Mouse (Mus musculus) CH12F3 (cell line): ENCODE results near the gene Csde1.

Experiments used
- in situ Hi-C: fragments of 300-500 bp; cut with MboI; formaldehyde crosslinking; loops from 2 replicates; pipeline ENCODE4 v1.14.3; 2020; ENCODE audit warnings: low sequenced_read_pairs

Csde1 gene

DNA sequence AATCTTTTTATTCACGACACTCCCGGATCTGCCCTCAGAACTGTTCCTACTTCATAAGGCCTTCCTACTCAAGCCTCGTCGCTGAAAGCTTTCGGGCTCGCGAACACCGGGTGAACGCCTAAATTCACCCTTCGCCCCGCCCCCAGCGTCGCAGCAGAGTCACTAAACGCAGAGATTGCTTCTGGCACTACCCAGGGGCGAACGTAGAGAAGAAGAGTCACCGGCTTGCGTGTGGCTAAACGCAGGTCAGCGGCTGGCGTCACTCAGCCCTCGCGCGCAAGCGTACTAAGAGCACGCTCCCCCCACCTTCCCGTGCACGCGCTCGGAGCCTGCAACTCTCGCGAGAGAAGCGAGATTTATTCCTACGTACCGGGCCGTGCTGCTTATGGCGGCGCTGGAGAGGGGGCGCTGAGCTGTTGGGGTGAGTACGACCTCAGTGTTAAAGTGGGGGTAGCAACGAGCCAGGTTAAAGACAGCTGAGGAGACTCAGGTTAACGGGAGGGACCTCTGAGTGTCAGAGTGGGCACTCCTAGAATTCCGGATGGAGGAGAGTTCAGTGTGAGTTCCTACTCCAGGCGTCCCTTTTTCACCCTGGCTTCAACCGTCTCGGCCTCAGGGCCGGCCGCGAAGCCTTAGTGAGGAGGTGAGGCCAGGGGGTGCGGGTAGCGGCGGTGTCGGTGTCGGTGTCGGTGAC, at the start of gene Csde1:
TSS of gene Csde1 (plus strand) at position 178 of the 694 bp plus-strand sequence.
- in situ Hi-C loops, result no loop called here

DNA sequence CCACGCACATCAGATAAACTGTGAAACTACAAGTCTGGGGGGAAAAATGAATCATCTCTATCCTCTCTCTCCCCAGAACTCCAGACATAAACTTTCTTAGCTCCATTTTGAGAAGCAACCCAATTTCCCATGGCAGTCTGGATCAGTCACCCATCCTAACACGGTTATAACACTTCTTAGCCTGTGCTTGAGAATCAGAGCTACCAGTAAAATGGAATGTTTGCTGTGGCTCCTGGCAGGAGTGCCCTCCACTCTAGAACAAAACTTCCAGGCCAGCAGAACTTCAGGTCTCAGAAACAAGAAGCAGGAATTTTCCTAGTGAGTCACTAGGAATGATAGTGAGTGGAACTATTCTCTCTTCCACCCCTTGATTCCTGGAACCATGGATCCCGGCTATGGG, 49.7 kb upstream of the Csde1 start:
- in situ Hi-C loops, result no loop called here

DNA sequence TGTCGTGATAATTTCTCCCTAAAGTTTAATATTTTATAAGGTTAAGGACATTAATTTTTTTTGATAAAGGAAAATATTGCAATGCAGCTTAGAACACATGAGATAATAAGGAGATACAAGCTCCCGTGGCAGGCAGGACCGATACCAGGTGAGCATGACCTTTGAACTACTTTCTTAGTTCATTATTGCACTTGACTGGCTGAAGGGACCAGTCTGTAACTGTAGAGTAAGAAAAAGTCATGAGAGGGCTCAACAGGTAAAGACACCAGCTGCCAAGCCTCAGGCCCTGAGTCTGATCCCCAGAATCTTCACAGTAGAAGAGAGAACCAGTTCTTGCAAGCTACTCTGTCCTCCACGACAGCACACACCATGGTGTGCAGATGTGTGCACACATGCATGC, 43.3 kb upstream of the Csde1 start:
- in situ Hi-C loops, result no loop called here

DNA sequence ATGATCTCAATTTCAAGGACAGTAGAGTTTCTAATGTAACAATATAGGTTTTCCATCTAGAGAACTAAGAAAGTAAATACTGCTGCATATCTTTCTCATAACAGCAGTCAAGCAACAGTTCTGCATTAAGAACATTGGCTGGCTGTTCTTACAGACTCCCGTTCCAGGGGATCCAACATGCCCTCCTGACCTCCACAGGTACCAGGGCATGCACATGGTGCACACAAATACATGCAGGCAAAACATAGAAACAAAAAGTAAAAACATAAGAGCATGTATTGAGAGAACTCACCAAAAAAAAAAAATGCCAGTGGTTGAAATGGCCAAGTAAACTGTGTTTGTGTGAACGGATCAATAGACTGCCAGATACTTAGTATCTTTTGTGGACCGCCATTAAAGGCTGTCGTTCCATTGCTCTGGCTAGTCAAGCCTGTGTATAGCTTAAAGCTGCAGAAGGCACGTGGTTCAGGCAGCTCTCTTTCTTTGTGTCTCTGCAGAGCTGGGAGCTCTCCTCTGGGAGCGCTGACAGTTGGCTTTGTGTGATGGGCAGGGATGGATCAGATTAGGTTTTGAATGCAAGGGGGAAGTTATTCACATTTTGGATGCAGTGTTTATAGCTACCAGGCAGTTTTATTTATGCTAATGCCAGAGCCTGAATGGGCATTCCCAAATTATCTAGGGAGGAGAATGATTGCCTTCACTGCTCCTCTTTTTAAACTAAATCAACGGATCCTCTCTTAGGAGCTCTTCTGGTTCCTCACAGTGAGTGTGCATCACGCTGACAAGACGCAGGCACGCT, 40.5 kb upstream of the Csde1 start:
- in situ Hi-C loops, result no loop called here

DNA sequence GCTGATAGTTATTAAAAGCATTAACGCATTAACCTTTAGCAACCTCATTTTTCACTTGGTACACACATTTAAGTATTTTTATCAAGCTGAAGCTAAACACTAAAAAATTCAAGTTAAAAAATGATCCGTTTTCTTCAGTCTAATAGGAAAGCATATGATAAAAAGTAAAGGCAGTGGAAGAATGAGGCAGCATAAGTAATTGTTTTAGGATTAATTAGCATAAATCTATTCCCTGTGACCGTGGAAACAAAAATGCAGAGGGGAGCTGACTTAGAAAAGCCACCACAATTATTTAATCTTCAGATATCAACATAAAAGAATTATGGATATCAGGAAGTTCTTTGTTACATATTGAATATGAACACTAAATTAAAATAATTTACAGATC, 39.9 kb upstream of the Csde1 start:
- in situ Hi-C loops, result no loop called here

DNA sequence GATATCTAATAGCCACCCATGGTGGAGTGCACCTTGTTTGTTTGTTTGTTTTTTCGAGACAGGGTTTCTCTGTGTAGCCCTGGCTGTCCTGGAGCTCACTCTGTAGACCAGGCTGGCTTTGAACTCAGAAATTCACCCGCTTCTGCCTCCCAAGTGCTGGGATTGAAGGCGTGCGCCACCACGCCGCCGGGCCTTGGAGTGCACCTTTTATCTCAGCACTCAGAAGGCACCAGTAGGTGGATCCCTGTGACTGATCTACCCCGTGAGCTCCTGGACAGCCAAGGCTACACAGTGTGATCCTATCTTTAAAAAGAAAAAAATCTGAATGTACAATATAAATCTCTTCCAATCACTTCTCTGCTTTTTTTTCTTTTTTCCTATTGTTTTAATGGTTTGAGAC, 29.2 kb upstream of the Csde1 start:
- in situ Hi-C loops, result no loop called here

DNA sequence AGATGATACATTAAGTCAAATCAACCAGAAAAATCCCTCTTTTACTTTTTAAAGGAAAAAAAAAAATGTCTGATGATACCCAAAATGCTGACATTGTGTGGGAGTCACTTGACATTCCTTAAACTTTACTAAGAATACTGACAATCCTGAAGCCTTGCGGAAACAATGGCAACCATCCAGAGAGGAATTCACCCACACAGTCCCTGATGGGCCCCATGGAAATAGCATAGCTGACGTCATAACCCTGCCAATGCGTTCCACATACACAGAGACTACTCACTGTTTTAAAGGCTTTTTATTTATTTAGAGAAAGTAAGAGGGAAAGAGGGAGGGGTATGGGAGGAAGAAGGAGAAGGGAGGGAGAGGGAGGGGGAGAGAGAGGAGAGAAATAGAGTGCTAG, 27.3 kb upstream of the Csde1 start:
- in situ Hi-C loops, result no loop called here

DNA sequence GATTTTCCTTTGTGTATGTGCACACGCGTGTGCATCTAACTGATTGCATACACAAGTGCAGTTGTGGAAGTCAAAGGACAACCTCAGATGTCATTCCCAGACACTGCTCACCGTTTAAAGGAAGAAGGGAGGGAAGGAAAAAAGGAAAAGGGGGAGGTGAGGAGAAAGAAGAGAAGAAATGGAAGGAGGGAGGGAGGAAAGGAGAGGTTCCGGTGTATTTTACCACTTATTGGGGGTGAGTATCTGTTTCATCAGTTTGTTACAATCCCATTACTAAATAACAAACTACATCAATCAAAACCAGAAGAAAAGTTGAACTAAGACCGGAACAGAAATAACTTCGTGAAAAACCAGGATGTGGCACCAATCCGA, 25.0 kb upstream of the Csde1 start:
- in situ Hi-C loops, result no loop called here

DNA sequence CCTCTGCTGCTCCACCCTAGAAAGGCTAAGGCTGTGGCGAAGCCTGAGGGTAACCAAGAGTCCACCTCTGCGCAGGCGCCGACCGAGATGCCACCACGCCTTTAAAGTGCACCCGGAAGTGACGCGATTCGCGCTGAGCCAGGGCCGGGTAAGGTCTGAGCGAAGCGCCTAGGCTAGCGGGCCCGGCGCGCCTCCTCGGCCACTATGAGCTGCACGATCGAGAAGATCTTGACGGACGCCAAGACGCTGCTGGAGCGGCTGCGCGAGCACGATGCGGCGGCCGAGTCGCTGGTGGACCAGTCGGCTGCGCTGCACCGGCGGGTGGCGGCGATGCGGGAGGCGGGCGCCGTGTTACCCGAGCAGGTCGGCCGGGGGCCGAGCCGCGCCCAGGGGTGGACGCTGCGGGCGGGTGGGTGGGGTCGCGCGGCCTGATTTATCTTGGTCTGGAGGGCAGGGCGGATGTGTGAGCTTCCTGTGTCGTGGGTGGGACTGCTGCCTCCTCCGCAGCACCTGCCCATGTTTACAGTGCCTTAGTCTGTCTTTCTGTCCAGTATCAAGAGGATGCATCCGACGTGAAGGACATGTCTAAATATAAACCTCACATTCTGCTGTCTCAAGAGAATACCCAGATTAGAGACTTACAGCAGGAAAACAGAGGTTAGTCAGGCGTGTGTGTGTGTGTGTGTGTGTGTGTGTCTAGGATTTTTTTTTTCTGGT, 24.5 kb upstream of the Csde1 start, which contains the start of gene Sike1:
TSS of gene Sike1 (plus strand) at position 104 of the 717 bp plus-strand sequence.
- in situ Hi-C loops, result no loop called here

DNA sequence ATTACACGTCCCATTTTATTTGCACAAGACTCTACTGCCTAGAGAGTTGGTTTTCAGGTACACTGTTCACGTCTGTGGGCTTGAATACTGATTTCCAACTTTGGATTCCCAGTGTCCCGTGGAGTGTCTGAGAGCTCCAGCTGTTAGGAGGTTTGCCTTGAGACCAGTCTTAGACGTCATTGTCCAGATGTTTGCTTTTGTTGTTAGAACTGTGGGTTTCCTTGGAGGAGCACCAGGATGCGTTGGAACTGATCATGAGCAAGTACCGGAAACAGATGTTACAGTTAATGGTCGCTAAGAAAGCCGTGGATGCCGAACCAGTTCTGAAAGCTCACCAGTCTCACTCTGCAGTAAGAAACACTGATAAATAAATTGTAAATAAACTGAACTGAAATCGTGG, 23.2 kb upstream of the Csde1 start:
- in situ Hi-C loops, result no loop called here

DNA sequence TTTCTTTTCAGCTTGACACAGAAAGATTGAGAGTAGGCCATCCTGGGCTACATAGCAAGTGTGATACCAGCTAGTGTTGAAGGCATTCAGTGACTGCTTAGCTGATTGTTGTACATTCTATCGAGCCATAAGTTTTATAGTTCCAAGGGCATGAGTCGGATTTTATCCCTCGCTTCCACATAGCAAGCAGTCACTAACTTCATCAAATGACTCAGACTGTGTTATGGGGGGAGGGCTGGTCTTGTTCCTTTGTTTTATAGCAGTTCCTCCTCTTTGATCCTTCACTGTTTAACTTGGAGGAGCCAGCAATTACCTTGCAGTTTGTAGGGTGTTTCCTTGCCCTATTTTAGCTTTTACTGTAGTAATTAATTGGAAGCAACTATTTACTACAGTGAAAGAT, 22.6 kb upstream of the Csde1 start:
- in situ Hi-C loops, result no loop called here

DNA sequence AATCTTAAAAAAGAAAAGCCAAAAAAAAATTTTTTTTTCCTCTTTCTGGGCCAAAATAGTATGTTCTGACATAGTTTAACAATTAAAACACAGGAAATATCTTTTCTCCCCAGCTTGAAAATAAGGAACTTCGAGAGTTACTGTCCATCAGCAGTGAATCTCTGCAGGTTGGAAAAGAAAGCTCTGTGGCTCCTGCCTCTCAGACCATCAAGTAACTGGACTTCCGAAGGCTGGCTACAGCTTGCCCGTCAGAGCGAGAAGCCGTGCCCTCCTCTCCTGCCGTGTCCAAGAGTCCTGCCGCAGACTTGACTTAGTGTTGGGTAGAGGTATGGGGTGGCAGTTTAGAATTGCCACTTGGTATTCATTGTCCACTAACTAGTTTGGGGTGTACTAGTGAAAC, 18.6 kb upstream of the Csde1 start:
- in situ Hi-C loops, result no loop called here

DNA sequence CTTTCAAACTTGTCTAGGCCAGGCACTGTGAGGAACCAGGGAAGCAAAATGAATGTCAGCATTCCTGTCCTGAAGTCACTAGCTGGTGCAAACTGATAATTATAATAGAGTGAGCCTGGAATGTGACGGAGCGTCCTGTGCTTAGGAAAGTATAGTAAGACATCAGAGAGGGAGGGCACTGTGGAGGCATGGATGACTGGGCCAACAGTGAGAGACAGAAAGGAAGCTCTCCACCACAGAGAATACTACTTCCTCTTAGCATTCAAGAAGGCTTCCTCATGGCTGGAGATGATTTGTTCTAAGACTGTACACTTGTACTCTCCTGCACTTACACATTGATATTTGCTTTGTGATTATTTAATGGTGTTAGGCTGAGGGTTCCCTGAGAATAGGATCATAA, 2.9 kb upstream of the Csde1 start:
- in situ Hi-C loops, result no loop called here

DNA sequence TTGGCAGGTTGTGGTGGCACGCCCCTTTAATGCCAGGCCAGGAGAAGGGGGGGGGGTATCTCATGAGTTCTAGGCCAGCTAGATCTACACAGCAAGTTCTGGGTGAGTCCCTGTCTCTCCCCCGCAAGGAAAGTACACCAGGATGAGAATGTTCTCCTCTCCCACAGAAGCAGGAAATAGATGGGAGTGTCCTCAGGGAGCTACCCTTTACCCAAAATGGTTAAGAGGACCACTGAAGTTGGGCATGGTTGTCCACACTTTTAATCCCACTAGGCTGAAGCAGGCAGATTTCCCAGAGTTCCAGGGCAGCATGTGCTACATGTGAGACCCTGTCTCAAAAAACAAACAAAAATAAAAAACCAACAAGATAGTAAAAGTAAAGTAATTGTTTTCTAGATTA, 764 bp upstream of the Csde1 start:
- in situ Hi-C loops, result no loop called here

DNA sequence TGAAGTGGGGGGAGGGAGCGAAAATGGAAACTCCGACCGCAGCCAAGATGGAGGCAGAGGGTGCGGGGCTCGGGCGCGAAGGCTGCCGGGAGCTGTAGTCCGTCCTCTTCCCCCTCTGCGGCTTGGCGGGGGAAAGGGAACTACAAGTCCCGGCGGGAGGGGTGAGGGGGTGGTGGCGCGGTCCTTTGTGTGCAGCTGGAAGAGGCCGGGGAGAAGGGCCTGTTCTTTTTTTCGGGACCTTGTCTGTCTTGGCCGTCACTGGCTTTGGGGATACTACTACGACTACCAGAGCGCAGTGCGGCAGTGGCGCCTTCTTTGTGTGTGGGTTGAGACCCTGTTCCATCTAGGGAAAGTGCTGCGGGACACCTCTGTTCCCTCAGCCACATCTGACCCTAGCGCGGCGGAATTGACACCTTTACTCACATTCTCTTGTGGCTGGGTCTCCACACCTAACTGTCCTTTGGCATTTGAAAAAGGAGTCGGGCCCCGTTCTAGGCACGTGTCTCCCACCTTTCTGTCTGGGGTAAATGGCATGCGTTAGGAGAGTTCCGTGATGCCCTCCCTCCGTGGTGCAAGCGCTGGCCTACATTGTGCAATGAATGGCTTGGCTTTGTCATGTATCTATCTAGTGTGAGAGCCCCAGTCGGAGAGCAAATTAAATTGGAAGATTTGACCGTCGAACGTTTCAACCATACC, 865 bp downstream of the Csde1 start:
- in situ Hi-C loops, result no loop called here

DNA sequence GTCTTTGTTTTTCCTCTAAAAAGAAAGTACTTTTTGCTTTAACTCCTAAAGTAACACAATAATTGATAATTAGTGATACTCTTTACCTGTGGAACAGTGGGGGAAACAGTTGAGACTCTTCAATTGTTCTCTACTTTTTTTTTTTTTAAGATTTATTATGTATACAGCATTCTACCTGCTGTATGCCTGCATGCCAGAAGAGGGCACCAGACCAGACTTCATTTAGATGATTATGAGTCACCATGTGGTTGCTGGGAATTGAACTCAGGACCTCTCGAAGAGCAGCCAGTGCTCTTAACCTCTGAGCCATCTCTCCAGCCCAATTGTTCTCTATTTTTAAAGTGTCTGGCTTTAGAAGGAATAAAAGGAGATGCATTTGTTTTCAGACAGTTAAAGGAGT, 5.9 kb downstream of the Csde1 start:
- in situ Hi-C loops, result no loop called here

DNA sequence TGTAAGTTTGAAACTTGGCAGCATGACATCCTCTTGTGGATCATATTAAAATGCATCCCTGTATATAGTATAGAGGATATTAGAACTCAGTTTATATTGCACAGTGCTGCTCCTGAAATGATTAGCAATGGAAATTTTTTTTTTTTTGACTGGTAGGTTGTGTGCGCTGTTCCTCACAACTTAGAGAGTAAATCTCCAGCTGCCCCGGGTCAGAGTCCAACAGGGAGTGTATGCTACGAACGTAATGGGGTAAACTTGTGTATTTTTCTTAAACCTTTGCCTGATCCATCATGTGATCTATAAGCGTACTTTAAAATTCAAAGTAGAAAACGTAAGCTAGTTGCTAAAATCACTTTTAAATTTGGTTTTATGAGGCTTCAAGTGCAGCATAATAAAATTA, 20.1 kb downstream of the Csde1 start:
- in situ Hi-C loops, result no loop called here

DNA sequence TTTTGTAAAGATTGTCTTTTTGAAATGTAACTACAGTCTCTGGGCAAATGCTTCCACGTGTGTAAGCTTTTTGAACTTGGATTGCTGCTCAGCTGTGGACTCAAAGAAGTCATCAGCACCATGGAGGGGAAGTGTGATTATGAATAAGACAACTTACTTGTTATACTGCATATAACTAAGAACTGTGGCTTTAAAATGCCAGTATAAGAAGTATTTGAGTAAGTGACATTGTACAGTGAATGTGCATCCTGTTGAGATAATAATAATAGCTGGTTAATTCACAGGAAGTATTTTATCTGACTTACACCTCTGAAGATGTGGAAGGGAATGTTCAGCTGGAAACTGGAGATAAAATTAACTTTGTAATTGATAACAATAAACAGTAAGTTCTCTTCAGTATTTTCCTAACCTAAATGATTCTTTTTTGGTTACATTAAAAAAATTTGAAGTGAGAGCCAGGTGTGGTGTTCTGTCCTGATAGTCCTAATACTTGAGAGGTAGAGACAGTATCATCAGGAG, 20.7 kb downstream of the Csde1 start:
- in situ Hi-C loops, result no loop called here

DNA sequence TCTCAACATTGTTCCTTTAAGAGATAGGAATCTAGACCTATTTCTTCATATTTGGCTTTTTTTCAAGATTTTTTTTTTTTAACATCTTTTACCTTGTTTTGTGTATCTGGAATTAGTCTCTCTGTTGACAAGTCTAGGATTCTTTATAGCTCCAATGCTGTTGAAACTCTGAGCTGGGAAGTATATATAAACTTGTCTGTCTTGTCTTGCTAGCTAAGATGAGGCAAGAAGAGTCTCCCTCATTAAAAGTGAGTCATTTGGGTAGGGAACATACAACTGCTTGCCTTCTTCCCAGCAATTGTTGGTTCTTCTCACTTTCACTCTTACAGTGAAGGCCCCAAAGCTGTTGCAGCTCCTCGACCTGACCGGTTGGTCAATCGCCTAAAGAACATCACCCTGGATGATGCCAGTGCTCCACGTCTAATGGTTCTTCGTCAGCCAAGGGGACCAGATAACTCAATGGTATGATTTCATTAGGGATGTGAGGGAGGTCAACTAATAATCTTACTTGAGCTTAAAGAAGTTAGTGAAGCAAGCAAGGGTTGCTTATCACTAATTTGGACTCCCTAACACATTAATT, 35.9 kb downstream of the Csde1 start:
- in situ Hi-C loops, result no loop called here

DNA sequence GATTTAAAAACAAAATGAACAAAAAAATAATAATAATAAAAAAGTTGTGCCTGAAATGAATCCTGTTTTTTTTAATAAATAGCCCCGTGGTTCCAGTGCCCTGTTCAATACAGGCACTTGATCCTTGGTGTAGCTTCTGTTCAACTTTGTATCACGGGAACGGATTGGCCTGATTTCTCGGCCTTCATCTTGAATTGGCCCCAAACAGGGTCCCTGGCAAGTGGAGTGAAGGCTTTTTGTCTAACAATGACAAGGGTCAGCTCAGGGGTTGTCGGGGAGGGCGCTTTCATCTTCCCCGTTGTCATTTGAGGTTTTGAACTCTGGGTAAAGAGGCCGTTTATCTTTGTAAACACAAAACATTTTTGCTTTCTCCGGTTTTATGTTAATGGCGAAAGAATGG, 37.5 kb downstream of the Csde1 start:
- in situ Hi-C loops, result no loop called here
